Mouse (Mus musculus) hindbrain, embryonic 16.5 days (tissue): Measurements from ENCODE around the gene Rpl18a. TPM values are rescaled to one million over a fixed set of nuclear protein-coding genes. Genes with fewer than 3 reads are reported as not detected.

Experiments
- ATAC-seq: fragments of 200-750 bp; cut with Nextera tagmentation; 2 replicates; pipeline ENCODE4 v1.8.0; 2017; ENCODE audit warnings: moderate TSS enrichment, moderate library complexity
- H3K27ac ChIP-seq: fragments of 300-500 bp; sonication (generic); 2 replicates; pipeline ENCODE4 v1.5.1; 2014; ENCODE audit warnings: low read depth, mild to moderate bottlenecking, control low read depth, low read length, moderate library complexity
- H3K27me3 ChIP-seq: fragments of 300-500 bp; sonication (generic); replicated peaks from 2 replicates; pipeline ENCODE4 v1.6.1; 2014; ENCODE audit warnings: low read length; ENCODE audit not compliant: control insufficient read depth, insufficient read depth
- H3K36me3 ChIP-seq: fragments of 300-500 bp; sonication (generic); 2 replicates; pipeline ENCODE4 v1.6.1; 2014; ENCODE audit warnings: mild to moderate bottlenecking, low read length, moderate library complexity, mixed read lengths; ENCODE audit not compliant: control insufficient read depth, insufficient read depth
- H3K4me1 ChIP-seq: fragments of 300-500 bp; sonication (generic); 2 replicates; pipeline ENCODE4 v1.6.1; 2014; ENCODE audit warnings: low read depth, low read length; ENCODE audit not compliant: control insufficient read depth, insufficient read depth
- H3K4me2 ChIP-seq: fragments of 300-500 bp; sonication (generic); 2 replicates; pipeline ENCODE4 v1.6.1; 2014; ENCODE audit warnings: mild to moderate bottlenecking, low read length, control low read depth, moderate library complexity
- H3K4me3 ChIP-seq: fragments of 300-500 bp; sonication (generic); 2 replicates; pipeline ENCODE4 v1.5.1; 2014; ENCODE audit warnings: mild to moderate bottlenecking, low read length, control low read depth, moderate library complexity
- H3K9ac ChIP-seq: fragments of 300-500 bp; sonication (generic); 2 replicates; pipeline ENCODE4 v1.6.1; 2014; ENCODE audit warnings: low read depth, mild to moderate bottlenecking, control low read depth, low read length, moderate library complexity
- H3K9me3 ChIP-seq: fragments of 300-500 bp; sonication (generic); 2 replicates; pipeline ENCODE4 v1.6.1; 2014; ENCODE audit warnings: mild to moderate bottlenecking, low read length, moderate library complexity; ENCODE audit not compliant: control insufficient read depth
- WGBS: fragments of 180-500 bp; shearing (Covaris S2); extraction: QIAGEN DNeasy Blood & Tissue Kit; methylation state at CpG from one replicate; pipeline ENCODE4 v1.1.7; 2014; 5-methylcytosine and 5-hydroxymethylcytosine counted together
- polyA plus RNA-seq: library from polyadenylated mRNA; unstranded; fragments of >200 nt; fragmentation: Nextera tagmentation; extraction: Ambion mirVana; gene quantifications from 2 replicates; pipeline ENCODE4 v1.2.1, GENCODE M21; 2015

The Rpl18a gene
- polyA plus RNA-seq, 1 experiment from 2014 or later = 1,821 TPM

- H3K4me3 ChIP-seq = peak within 1 kb of the TSS; percentile 85
- H3K9me3 ChIP-seq = no peaks in the 10 kb centered on the region
- H3K27me3 ChIP-seq = peaks cover 2% of the 10 kb centered on the region; the same call in 1 of the 2 replicates
- 0% methylated on average over 70 of the region's 86 CpGs for WGBS
- H3K36me3 ChIP-seq = no peaks in the 10 kb centered on the region
- peak; percentile 96 for ATAC-seq
- H3K4me1 ChIP-seq = peaks cover 9% of the 10 kb centered on the region
- H3K27ac ChIP-seq = peak within 1 kb of the TSS; percentile 96
- peak within 1 kb of the TSS; percentile 90 for H3K4me2 ChIP-seq
- H3K9ac ChIP-seq = peak within 1 kb of the TSS; percentile 98
These were observed 8.9 kb upstream of the Rpl18a start, which contains the start of gene Map1s for GRCm38 (mm10) chr8:70905831-70906736. Gene Map1s (plus strand): TSS chr8:70905932.

GRCm38 (mm10) chr8:70905463-70905830, 8.2 kb upstream of the Rpl18a start:
- peaks cover 9% of the 10 kb centered on the region for H3K4me1 ChIP-seq
- peak overlapping the region; percentile 85 for H3K4me3 ChIP-seq
- 13% methylated on average over 8 of the region's 8 CpGs for WGBS
- H3K9me3 ChIP-seq = no peaks in the 10 kb centered on the region
- peak overlapping the region; percentile 90 for H3K4me2 ChIP-seq
- H3K27me3 ChIP-seq = peaks cover 2% of the 10 kb centered on the region; the same call in 1 of the 2 replicates
- H3K9ac ChIP-seq = peak overlapping the region; percentile 98
- H3K27ac ChIP-seq = peak overlapping the region; percentile 96
- H3K36me3 ChIP-seq = no peaks in the 10 kb centered on the region
- peak; percentile 48 for ATAC-seq

- Histone ChIP-seq H3K4me1 (peaks cover 9% of the 10 kb centered on the region), H3K36me3 (no peaks in the 10 kb centered on the region), H3K4me2 (no peak overlapping the region), H3K9me3 (no peaks in the 10 kb centered on the region), H3K9ac (no peak overlapping the region), H3K27me3 (peaks cover 2% of the 10 kb centered on the region; the same call in 1 of the 2 replicates), H3K4me3 (no peak overlapping the region), H3K27ac (no peak overlapping the region)
- no peak for ATAC-seq
- 65% methylated on average over 4 of the region's 4 CpGs for WGBS
These were observed 7.3 kb upstream of the Rpl18a start for GRCm38 (mm10) chr8:70904532-70904931.

- no peak for ATAC-seq
- H3K27ac ChIP-seq = no peak overlapping the region
- H3K4me1 ChIP-seq = peaks cover 9% of the 10 kb centered on the region
- no peak overlapping the region for H3K9ac ChIP-seq
- no peak overlapping the region for H3K4me2 ChIP-seq
- no peaks in the 10 kb centered on the region for H3K9me3 ChIP-seq
- no peak overlapping the region for H3K4me3 ChIP-seq
- peaks cover 2% of the 10 kb centered on the region; the same call in 1 of the 2 replicates for H3K27me3 ChIP-seq
- no peaks in the 10 kb centered on the region for H3K36me3 ChIP-seq
These were observed 6.4 kb upstream of the Rpl18a start for GRCm38 (mm10) chr8:70903582-70903981.

GRCm38 (mm10) chr8:70903112-70903511, 5.9 kb upstream of the Rpl18a start:
- Histone ChIP-seq H3K27me3 (peaks cover 2% of the 10 kb centered on the region; the same call in 1 of the 2 replicates), H3K36me3 (no peaks in the 10 kb centered on the region), H3K4me3 (no peak overlapping the region), H3K27ac (no peak overlapping the region), H3K4me1 (peaks cover 9% of the 10 kb centered on the region), H3K9me3 (no peaks in the 10 kb centered on the region), H3K4me2 (no peak overlapping the region), H3K9ac (no peak overlapping the region)
- 58% methylated on average over 4 of the region's 4 CpGs for WGBS
- no peak for ATAC-seq

- Histone ChIP-seq H3K4me1 (peaks cover 9% of the 10 kb centered on the region), H3K27ac (no peak overlapping the region), H3K9ac (no peak overlapping the region; the same call in 1 of the 2 replicates), H3K9me3 (no peaks in the 10 kb centered on the region), H3K36me3 (no peaks in the 10 kb centered on the region), H3K4me2 (no peak overlapping the region), H3K4me3 (no peak overlapping the region), H3K27me3 (peaks cover 2% of the 10 kb centered on the region; the same call in 1 of the 2 replicates)
- ATAC-seq = no peak
- 27% methylated on average over 5 of the region's 5 CpGs for WGBS
These were observed 5.0 kb upstream of the Rpl18a start for GRCm38 (mm10) chr8:70902211-70902610.

GRCm38 (mm10) chr8:70900872-70901387, 3.7 kb upstream of the Rpl18a start:
- peaks cover 2% of the 10 kb centered on the region; the same call in 1 of the 2 replicates for H3K27me3 ChIP-seq
- no peaks in the 10 kb centered on the region for H3K36me3 ChIP-seq
- no peaks in the 10 kb centered on the region for H3K9me3 ChIP-seq
- H3K9ac ChIP-seq = no peak overlapping the region; the same call in 1 of the 2 replicates
- H3K4me1 ChIP-seq = peaks cover 9% of the 10 kb centered on the region
- H3K27ac ChIP-seq = no peak overlapping the region
- H3K4me3 ChIP-seq = no peak overlapping the region
- WGBS = 58% methylated on average over 2 of the region's 2 CpGs
- ATAC-seq = no peak
- no peak overlapping the region for H3K4me2 ChIP-seq

GRCm38 (mm10) chr8:70899226-70899625, 2.0 kb upstream of the Rpl18a start:
- WGBS = 91% methylated on average over 2 of the region's 2 CpGs
- H3K4me2 ChIP-seq = no peak overlapping the region
- no peaks in the 10 kb centered on the region for H3K9me3 ChIP-seq
- peaks cover 11% of the 10 kb centered on the region for H3K27me3 ChIP-seq
- no peak for ATAC-seq
- H3K36me3 ChIP-seq = peaks cover 16% of the 10 kb centered on the region
- H3K27ac ChIP-seq = no peak overlapping the region
- peak overlapping the region; percentile 35; the same call in 1 of the 2 replicates for H3K9ac ChIP-seq
- H3K4me3 ChIP-seq = no peak overlapping the region
- peaks cover 10% of the 10 kb centered on the region for H3K4me1 ChIP-seq

GRCm38 (mm10) chr8:70898661-70899198, 1.5 kb upstream of the Rpl18a start:
- Histone ChIP-seq H3K4me3 (no peak overlapping the region), H3K36me3 (peaks cover 21% of the 10 kb centered on the region), H3K4me2 (no peak overlapping the region), H3K27me3 (peaks cover 14% of the 10 kb centered on the region), H3K9me3 (no peaks in the 10 kb centered on the region), H3K4me1 (peaks cover 10% of the 10 kb centered on the region), H3K9ac (peak overlapping the region; percentile 3), H3K27ac (no peak overlapping the region)
- ATAC-seq = no peak
- 71% methylated on average over 2 of the region's 2 CpGs for WGBS
